Mouse (Mus musculus) thymus, adult 2 months (tissue): ENCODE results near the gene Sfi1.

Source experiments
- CTCF ChIP-seq: fragments of 200-500 bp; IDR thresholded peaks from 2 replicates; pipeline ENCODE4 v1.5.1; 2012; ENCODE audit warnings: mild to moderate bottlenecking, control low read depth, low read length, moderate library complexity, borderline replicate concordance; ENCODE audit not compliant: control insufficient read depth, poor library complexity, insufficient read depth; ENCODE audit errors: extremely low read depth
- POLR2A ChIP-seq: fragments of 200-500 bp; IDR thresholded peaks from 2 replicates; pipeline ENCODE4 v1.6.1; 2012; ENCODE audit warnings: mild to moderate bottlenecking, low read length, control low read depth, moderate library complexity; ENCODE audit not compliant: control insufficient read depth, poor library complexity, insufficient read depth; ENCODE audit errors: extremely low read depth

DNA sequence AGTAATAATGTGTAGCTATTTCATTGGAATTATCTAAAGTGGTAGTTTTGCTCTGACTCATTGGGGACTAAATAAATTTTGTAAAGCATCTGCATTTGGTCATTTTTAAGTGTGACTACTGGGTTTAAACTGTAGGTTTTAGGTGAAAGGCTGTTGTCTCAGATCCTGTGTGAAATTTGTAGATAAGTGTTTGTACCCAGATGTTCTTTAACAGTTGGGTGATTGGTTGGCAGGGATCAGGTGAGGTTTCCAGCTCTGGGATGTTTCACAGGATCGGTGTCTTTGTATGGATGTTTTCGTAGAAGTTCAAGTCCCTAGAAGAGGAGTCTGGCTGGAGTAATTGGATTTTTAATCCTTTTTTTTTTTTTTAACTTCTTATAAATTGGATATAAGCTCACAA is 10.5 kb upstream of the Sfi1 start:
- no peak for TF ChIP-seq POLR2A
- no peak for TF ChIP-seq CTCF
